Mouse (Mus musculus) heart, embryonic 14.5 days (tissue): ENCODE data around the gene Tcf7l2. TPM values are rescaled to one million over a fixed set of nuclear protein-coding genes. Genes with fewer than 3 reads are reported as not detected.

Source experiments
- ATAC-seq: fragments of 200-750 bp; cut with Nextera tagmentation; 2 replicates; pipeline ENCODE4 v1.8.0; 2017; ENCODE audit warnings: low read depth, moderate TSS enrichment; ENCODE audit not compliant: insufficient number of reproducible peaks, insufficient read depth, low FRiP score
- H3K27ac ChIP-seq, 2 experiments: fragments of 200-500 bp in 1 of 2; fragments of 300-500 bp in 1 of 2; sonication (generic) in 1 of 2; replicated peaks in 1 of 2; 2 replicates each; pipeline ENCODE4 v1.5.1; 2012 to 2014; ENCODE audit warnings: low read depth in 2 of 2, low read length in 2 of 2, control low read depth in 1 of 2, mild to moderate bottlenecking in 1 of 2, mixed read lengths in 1 of 2; ENCODE audit not compliant: control insufficient read depth in 1 of 2, insufficient read depth in 1 of 2
- H3K27me3 ChIP-seq: fragments of 300-500 bp; sonication (generic); 2 replicates; pipeline ENCODE4 v1.6.1; 2014; ENCODE audit warnings: mild to moderate bottlenecking, low read length, control low read depth; ENCODE audit not compliant: control insufficient read depth, insufficient read depth
- H3K36me3 ChIP-seq: fragments of 300-500 bp; sonication (generic); 2 replicates; pipeline ENCODE4 v1.6.1; 2014; ENCODE audit warnings: mild to moderate bottlenecking, control low read depth, low read length, mixed read lengths; ENCODE audit not compliant: control insufficient read depth, insufficient read depth
- H3K4me1 ChIP-seq, 2 experiments: fragments of 200-500 bp in 1 of 2; fragments of 300-500 bp in 1 of 2; sonication (generic) in 1 of 2; 2 replicates each; pipeline ENCODE4 v1.6.1; 2012 to 2014; ENCODE audit warnings: low read length in 2 of 2, control low read depth in 1 of 2, mixed read lengths in 1 of 2; ENCODE audit not compliant: control insufficient read depth in 2 of 2, insufficient read depth in 2 of 2
- H3K4me2 ChIP-seq: fragments of 300-500 bp; sonication (generic); 2 replicates; pipeline ENCODE4 v1.6.1; 2014; ENCODE audit warnings: mild to moderate bottlenecking, low read length
- H3K4me3 ChIP-seq, 2 experiments: fragments of 200-500 bp in 1 of 2; fragments of 300-500 bp in 1 of 2; sonication (generic) in 1 of 2; 2 replicates each; pipeline ENCODE4 v1.5.1; 2012 to 2014; ENCODE audit warnings: low read length in 2 of 2, mild to moderate bottlenecking in 2 of 2, control low read depth in 1 of 2, low read depth in 1 of 2, moderate library complexity in 1 of 2; ENCODE audit not compliant: control insufficient read depth in 1 of 2, insufficient read depth in 1 of 2
- H3K9ac ChIP-seq: fragments of 300-500 bp; sonication (generic); 2 replicates; pipeline ENCODE4 v1.6.1; 2014; ENCODE audit warnings: mild to moderate bottlenecking, low read length
- H3K9me3 ChIP-seq: fragments of 300-500 bp; sonication (generic); 2 replicates; pipeline ENCODE4 v1.6.1; 2016; ENCODE audit warnings: low read length, control low read depth; ENCODE audit not compliant: control insufficient read depth
- WGBS: fragments of 180-500 bp; shearing (Covaris S2); extraction: QIAGEN DNeasy Blood & Tissue Kit; methylation state at CpG from one replicate; pipeline ENCODE4 v1.1.7; 2014; 5-methylcytosine and 5-hydroxymethylcytosine counted together
- polyA plus RNA-seq: library from polyadenylated mRNA; unstranded; fragments of >200 nt; fragmentation: Nextera tagmentation; extraction: Ambion mirVana; gene quantifications from 2 replicates; pipeline ENCODE4 v1.2.1, GENCODE M21; 2014

Tcf7l2 gene
- polyA plus RNA-seq, 1 experiment from 2014 or later, result 56.7 TPM

DNA sequence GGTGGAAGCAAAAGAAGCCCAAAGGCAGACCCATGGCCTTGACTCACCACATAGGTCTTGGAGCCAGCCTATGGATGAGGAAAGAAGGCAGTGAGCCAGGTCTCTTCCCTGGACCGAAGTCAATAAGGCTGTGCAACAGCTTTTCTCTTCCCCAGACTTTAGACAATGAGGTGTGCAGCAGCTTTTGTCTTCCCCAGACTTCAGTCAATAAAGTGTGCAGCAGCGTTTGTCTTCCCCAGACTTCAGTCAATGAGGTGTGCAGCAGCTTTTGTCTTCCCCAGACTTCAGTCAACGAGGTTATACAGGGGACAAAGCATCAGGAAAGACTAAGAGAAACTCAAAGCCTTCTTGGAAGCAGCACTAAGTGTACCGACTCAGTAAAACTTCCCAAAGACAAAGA is 39.5 kb upstream of the Tcf7l2 start:
- H3K36me3 ChIP-seq, result no peaks in the 10 kb centered on the region
- H3K4me2 ChIP-seq, result no peak overlapping the region
- no peak overlapping the region for H3K9ac ChIP-seq
- H3K4me1 ChIP-seq, result peaks cover 16 to 17% of the 10 kb centered on the region in 2 experiments
- no peaks in the 10 kb centered on the region for H3K9me3 ChIP-seq
- no peak overlapping the region for H3K27ac ChIP-seq
- WGBS, result 85% methylated on average over 4 of the region's 4 CpGs
- H3K27me3 ChIP-seq, result no peaks in the 10 kb centered on the region; the same call in 1 of the 2 replicates
- no peak overlapping the region for H3K4me3 ChIP-seq
- no peak for ATAC-seq

DNA sequence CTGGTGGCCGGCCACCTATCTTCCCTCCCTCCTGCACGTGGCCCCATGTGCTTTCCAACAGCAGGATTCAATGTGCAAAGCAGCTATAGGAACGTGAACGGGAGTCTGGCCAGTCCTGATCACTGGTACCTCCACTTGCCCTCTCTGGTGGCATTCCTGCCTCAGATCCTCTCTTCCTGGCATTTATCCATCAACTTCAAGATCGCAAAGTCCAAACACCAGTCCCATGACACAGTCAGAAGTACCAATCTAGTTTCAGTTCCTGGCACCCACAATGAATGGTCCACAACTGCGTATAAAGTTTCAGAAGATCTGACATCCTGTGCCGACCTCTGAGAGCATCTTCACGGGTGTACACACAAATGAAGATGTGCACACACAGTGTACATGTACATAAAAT is 38.9 kb upstream of the Tcf7l2 start:
- Histone ChIP-seq H3K4me1 (peaks cover 16 to 17% of the 10 kb centered on the region in 2 experiments), H3K4me2 (no peak overlapping the region), H3K9me3 (no peaks in the 10 kb centered on the region), H3K27ac (no peak overlapping the region), H3K4me3 (no peak overlapping the region), H3K9ac (no peak overlapping the region), H3K27me3 (no peaks in the 10 kb centered on the region), H3K36me3 (no peaks in the 10 kb centered on the region)
- 91% methylated on average over 8 of the region's 8 CpGs for WGBS
- no peak for ATAC-seq

DNA sequence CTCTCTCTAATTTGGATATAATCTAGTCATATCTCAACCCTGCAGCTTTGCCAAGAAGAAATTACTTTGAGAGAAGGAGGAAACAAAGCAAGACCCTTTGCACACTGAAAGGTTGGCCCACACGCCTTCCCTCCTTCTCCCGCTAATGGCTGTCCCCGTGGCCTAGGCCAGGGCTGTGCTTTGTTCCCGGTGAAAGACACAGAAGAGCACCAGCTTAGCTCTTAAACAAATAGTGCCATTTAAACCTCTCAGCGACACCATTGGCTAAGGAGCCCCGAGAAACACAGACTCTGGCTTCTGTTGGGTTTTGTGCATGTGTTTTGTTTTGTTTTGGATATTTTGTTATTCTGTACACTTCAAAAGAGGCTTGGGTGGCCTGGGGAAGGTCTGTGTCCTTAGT is 37.5 kb upstream of the Tcf7l2 start:
- 71% methylated on average over 6 of the region's 6 CpGs for WGBS
- no peak overlapping the region for H3K4me2 ChIP-seq
- no peak overlapping the region for H3K9ac ChIP-seq
- H3K4me1 ChIP-seq, result peaks cover 14 to 17% of the 10 kb centered on the region in 2 experiments
- no peak for ATAC-seq
- no peak overlapping the region for H3K27ac ChIP-seq
- H3K27me3 ChIP-seq, result no peaks in the 10 kb centered on the region
- no peaks in the 10 kb centered on the region for H3K9me3 ChIP-seq
- no peak overlapping the region for H3K4me3 ChIP-seq
- no peaks in the 10 kb centered on the region for H3K36me3 ChIP-seq

DNA sequence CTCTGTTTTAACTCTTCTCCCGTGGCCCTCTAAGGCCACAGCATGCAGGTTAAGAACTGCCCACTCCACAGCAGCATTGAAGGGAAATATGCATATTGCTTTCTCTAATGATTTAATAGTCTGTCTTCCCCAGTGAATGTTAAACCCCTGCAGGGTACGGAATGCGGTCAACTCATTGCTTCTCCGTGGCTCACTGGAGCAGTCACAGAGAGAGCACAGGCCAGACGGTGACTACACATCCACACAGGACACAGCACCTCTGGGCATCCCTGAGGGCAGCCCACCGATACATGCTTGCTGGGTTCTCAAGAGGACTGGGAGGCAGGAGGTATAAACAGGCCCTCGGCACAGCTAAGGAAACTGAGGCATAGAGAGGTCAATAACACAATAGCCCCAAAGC is 35.3 kb upstream of the Tcf7l2 start:
- Histone ChIP-seq H3K4me3 (no peak overlapping the region), H3K9me3 (no peaks in the 10 kb centered on the region), H3K36me3 (no peaks in the 10 kb centered on the region), H3K4me1 (peaks cover 2% of the 10 kb centered on the region in 2 experiments), H3K9ac (no peak overlapping the region), H3K27me3 (no peaks in the 10 kb centered on the region), H3K4me2 (no peak overlapping the region), H3K27ac (no peak overlapping the region)
- WGBS, result 87% methylated on average over 7 of the region's 7 CpGs
- ATAC-seq, result no peak

DNA sequence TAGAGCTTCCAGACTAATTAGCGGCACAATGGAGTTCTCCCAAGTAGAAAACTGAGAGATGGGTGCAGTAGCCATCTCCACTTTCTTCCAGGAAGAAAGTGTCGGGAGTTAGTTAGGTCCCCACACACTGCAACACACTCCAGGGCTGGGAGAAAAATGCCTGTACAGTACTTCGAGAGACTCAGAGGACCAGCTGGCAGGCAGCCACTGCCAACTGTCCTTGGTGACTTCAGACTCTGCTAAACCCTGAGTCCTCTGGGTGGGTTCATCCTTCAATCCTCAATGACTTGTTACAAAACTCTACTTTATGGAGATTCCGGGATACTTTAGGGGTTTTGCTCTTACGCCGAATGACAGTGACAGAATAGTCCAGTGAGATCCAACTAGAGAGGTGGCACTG is 34.8 kb upstream of the Tcf7l2 start:
- Histone ChIP-seq H3K4me2 (no peak overlapping the region), H3K36me3 (no peaks in the 10 kb centered on the region), H3K4me3 (no peak overlapping the region), H3K4me1 (no peaks in the 10 kb centered on the region), H3K9me3 (no peaks in the 10 kb centered on the region), H3K27me3 (no peaks in the 10 kb centered on the region), H3K9ac (no peak overlapping the region), H3K27ac (no peak overlapping the region)
- ATAC-seq, result no peak
- 76% methylated on average over 6 of the region's 6 CpGs for WGBS

DNA sequence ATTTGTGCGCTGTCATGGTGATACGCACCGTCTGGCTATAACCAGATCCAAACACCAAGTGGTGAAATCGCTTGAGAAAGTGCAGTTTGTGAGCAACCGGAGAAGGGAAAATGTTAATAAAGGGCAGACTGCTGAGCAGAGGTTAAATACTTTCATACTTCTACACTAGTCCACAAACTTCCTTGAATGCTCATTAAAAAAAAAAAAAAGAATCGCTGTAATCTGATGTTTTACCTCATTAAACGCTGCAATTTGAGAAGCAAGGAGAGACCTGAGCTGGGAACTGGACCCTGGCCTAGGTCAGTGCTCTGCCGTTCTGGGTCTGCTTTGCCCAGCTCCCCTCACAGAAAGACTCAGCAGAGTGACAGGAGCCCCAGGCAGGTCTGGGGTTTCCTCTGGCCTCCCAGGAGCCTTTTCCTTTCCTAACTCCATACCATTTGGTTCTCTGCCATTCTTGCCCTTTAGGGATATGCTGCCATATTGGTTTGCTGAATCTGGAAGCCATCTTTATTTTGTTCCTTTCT is 33.5 kb upstream of the Tcf7l2 start:
- Histone ChIP-seq H3K4me1 (peaks cover 0 to 3% of the 10 kb centered on the region in 2 experiments; a peak in 1 of 4 replicates), H3K27ac (no peak overlapping the region), H3K9ac (no peak overlapping the region), H3K4me3 (no peak overlapping the region), H3K27me3 (no peaks in the 10 kb centered on the region), H3K4me2 (no peak overlapping the region), H3K36me3 (no peaks in the 10 kb centered on the region), H3K9me3 (no peaks in the 10 kb centered on the region)
- 83% methylated on average over 8 of the region's 8 CpGs for WGBS
- no peak for ATAC-seq

DNA sequence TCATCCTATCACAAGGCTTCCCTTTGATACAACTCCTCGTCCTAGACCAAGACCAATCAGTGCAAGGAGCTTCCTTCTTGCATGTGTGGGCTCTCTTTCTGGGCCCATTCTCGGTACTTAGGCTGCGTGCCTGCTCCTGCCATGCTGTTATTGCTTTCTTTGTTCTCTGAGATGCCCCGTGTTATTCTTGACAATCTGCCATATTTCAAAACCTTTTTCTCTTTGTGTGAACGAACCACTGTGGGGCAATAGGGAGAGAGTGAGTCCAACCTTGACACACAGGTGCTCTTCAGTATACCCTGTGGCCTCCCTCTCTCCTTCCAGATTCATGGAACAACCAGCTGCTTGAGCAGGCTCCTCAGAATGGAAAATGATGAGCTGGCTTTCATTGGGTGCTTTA is 30.8 kb upstream of the Tcf7l2 start:
- H3K4me2 ChIP-seq, result no peak overlapping the region
- H3K9me3 ChIP-seq, result no peaks in the 10 kb centered on the region
- H3K27ac ChIP-seq, result no peak overlapping the region
- H3K36me3 ChIP-seq, result no peaks in the 10 kb centered on the region
- ATAC-seq, result no peak
- no peak overlapping the region for H3K4me3 ChIP-seq
- H3K4me1 ChIP-seq, result peaks cover 0 to 5% of the 10 kb centered on the region in 2 experiments; a peak in 1 of 4 replicates
- WGBS, result 78% methylated on average over 5 of the region's 5 CpGs
- no peak overlapping the region for H3K9ac ChIP-seq
- no peaks in the 10 kb centered on the region for H3K27me3 ChIP-seq

DNA sequence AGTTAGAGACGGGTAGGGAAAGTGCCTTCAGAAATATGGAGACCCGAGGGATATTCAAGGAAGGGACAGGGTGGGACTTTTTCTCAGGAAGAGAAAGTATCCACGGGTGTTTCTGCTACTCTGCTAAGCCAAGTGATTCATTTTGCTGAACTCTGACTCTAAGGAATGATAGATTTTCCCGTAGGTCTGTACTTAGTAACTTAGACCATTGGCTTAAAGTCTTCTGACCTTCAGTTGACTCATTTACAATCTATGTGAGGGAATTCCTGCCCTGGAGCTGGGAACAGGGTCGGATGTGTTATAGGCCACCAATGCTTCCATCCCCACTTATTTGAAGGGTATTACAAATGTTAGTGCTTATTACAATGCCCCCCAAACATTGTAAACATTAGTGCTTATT is 29.9 kb upstream of the Tcf7l2 start:
- WGBS, result 80% methylated on average over 5 of the region's 5 CpGs
- ATAC-seq, result no peak
- Histone ChIP-seq H3K4me1 (peaks cover 0 to 5% of the 10 kb centered on the region in 2 experiments; a peak in 1 of 4 replicates), H3K27me3 (no peaks in the 10 kb centered on the region), H3K9me3 (no peaks in the 10 kb centered on the region), H3K4me3 (no peak overlapping the region), H3K9ac (no peak overlapping the region), H3K4me2 (no peak overlapping the region), H3K36me3 (no peaks in the 10 kb centered on the region), H3K27ac (no peak overlapping the region)
